Mouse (Mus musculus) heart, adult 2 months (tissue): ENCODE measurements around the gene Nr1h3.

Experiments
- CTCF ChIP-seq: fragments of 200-600 bp; IDR thresholded peaks from 2 replicates; pipeline ENCODE4 v1.8.1; 2022; ENCODE audit warnings: antibody characterized with exemption, mild to moderate bottlenecking, moderate library complexity
- EP300 ChIP-seq: fragments of 200-500 bp; IDR thresholded peaks from 2 replicates; pipeline ENCODE4 v1.6.1; 2011; ENCODE audit warnings: low read depth, low read length, control low read depth; ENCODE audit not compliant: insufficient read depth

DNA sequence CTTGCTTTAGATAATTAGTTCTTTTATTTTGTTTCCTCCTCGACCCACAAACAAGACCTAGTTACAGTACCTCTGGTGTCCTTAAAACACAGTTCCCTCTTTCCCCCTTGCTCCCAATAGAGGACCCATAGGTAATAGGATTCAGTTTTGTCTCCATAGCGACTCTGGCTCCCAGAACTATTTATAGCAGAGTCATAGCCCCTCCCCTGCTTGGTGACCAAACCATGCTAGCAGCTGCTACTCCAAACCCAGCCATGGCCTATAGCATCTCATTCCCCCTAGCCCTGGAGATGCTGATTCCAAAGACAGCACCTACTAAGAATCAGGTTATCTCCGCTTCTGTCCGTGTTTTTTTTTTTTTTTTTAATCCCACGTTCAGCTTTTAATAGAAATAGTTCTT, 21.9 kb downstream of the Nr1h3 start:
- TF ChIP-seq CTCF (no peak), EP300 (no peak)
